Mouse (Mus musculus) testis, adult 2 months (tissue): ENCODE data around the gene Trnp1.

ENCODE experiments used
- CTCF ChIP-seq: fragments of 200-500 bp; IDR thresholded peaks from 2 replicates; pipeline ENCODE4 v1.5.1; 2012; ENCODE audit warnings: low read depth, mild to moderate bottlenecking, inconsistent platforms, low read length, moderate library complexity; ENCODE audit not compliant: control insufficient read depth, insufficient read depth, insufficient replicate concordance
- POLR2A ChIP-seq: fragments of 200-500 bp; IDR thresholded peaks from 2 replicates; pipeline ENCODE4 v1.6.1; 2012; ENCODE audit warnings: low read depth, mild to moderate bottlenecking, inconsistent platforms, low read length, moderate library complexity; ENCODE audit not compliant: control insufficient read depth

DNA sequence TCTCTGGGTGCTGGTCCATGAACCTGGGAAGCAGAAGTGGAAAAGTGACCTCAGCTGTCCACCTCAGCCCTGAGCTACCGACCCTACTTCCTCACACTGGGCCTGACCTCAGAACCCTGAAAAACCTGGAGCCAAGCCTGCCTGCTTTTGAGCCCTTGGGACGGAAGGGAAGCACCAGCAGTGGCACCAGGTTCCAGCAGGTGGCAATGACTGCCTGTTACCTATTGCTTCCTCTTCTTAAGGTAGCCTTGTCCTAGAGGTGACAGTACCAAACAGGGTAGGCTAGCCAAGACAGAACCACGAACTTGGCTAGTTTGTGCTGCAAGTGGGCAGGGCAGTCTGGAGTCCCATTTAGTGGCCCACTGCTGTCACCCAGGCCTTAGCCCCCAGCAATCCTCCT lies 34.4 kb upstream of the Trnp1 start:
- no peak for TF ChIP-seq CTCF
- no peak for TF ChIP-seq POLR2A
